Comparison of ENCODE assay signal across 15 mouse cellular contexts in genomic region chr4:62731531-62732063, GRCm38 (mm10).
DNase-seq lines count a peak whose midpoint lies in the region; ATAC-seq and TF ChIP-seq lines count a peak whose summit lies in the region.
"Had no signal": no experiment of that assay in that cellular context is flagged by ENCODE, and none has a peak within 500 bp of the region (broad histone marks: within the 10 kb centered on the region; RNA-seq: fewer than 3 reads in every experiment).

No protein-coding gene starts in this region.

- TF ChIP-seq CTCF in intestine, postnatal 0 days (IDR thresholded peaks at IDR 0.05; ENCODE audit: low read depth) = no peak

- no peaks in the 10 kb centered on the region for H3K9me3 ChIP-seq in intestine, embryonic 14.5 days (ENCODE audit: control insufficient read depth, low read length)
- H3K9me3 ChIP-seq in intestine, postnatal 0 days (ENCODE audit: control insufficient read depth) = no peaks in the 10 kb centered on the region
- no peaks in the 10 kb centered on the region for H3K9me3 ChIP-seq in embryonic facial prominence, embryonic 10.5 days
- no peaks in the 10 kb centered on the region for H3K9me3 ChIP-seq in heart, embryonic 10.5 days
- no peaks in the 10 kb centered on the region for H3K9me3 ChIP-seq in limb, embryonic 12.5 days
- H3K9me3 ChIP-seq in midbrain, embryonic 10.5 days (replicated peaks) = no peaks in the 10 kb centered on the region
- H3K9me3 ChIP-seq in forebrain, embryonic 11.5 days (ENCODE audit: control insufficient read depth, low read length) = no peaks in the 10 kb centered on the region
- H3K9me3 ChIP-seq: embryonic facial prominence, embryonic 12.5 days had no signal

- no peak overlapping the region for H3K4me3 ChIP-seq in intestine, embryonic 14.5 days (ENCODE audit: low read depth, low read length)
- no peak overlapping the region for H3K4me3 ChIP-seq in intestine, postnatal 0 days (ENCODE audit: low read depth, low read length)
- H3K4me3 ChIP-seq in embryonic facial prominence, embryonic 10.5 days = no peak overlapping the region
- H3K4me3 ChIP-seq in heart, embryonic 10.5 days = no peak overlapping the region
- no peak overlapping the region for H3K4me3 ChIP-seq in limb, embryonic 12.5 days (replicated peaks)
- H3K4me3 ChIP-seq in midbrain, embryonic 10.5 days = no peak overlapping the region
- H3K4me3 ChIP-seq in forebrain, embryonic 11.5 days (ENCODE audit: low read depth, low read length) = no peak overlapping the region
- H3K4me3 ChIP-seq: embryonic facial prominence, embryonic 12.5 days had no signal

- H3K27ac ChIP-seq in intestine, embryonic 14.5 days (ENCODE audit: low read depth) = peak overlapping the region; percentile 89; the same call in 1 of the 2 replicates
- H3K27ac ChIP-seq in intestine, postnatal 0 days (ENCODE audit: low read depth, low read length) = no peak overlapping the region
- peak overlapping the region; percentile 72 for H3K27ac ChIP-seq in embryonic facial prominence, embryonic 10.5 days (replicated peaks)
- peak overlapping the region; percentile 94 for H3K27ac ChIP-seq in heart, embryonic 10.5 days
- peak overlapping the region; percentile 75; the same call in 1 of the 2 replicates for H3K27ac ChIP-seq in limb, embryonic 12.5 days
- no peak overlapping the region; the same call in 1 of the 2 replicates for H3K27ac ChIP-seq in midbrain, embryonic 10.5 days (replicated peaks)
- no peak overlapping the region for H3K27ac ChIP-seq in forebrain, embryonic 11.5 days (ENCODE audit: low read depth, low read length)

- H3K27me3 ChIP-seq in intestine, embryonic 14.5 days (replicated peaks; ENCODE audit: control insufficient read depth, insufficient read depth, low read length) = no peaks in the 10 kb centered on the region
- H3K27me3 ChIP-seq in intestine, postnatal 0 days (replicated peaks; ENCODE audit: control insufficient read depth, insufficient read depth, low read length) = no peaks in the 10 kb centered on the region
- H3K27me3 ChIP-seq in embryonic facial prominence, embryonic 10.5 days (replicated peaks; ENCODE audit: low read depth, poor library complexity, severe bottlenecking) = no peaks in the 10 kb centered on the region
- H3K27me3 ChIP-seq in heart, embryonic 10.5 days (ENCODE audit: insufficient read depth, poor library complexity, severe bottlenecking) = no peaks in the 10 kb centered on the region
- H3K27me3 ChIP-seq in limb, embryonic 12.5 days = no peaks in the 10 kb centered on the region
- H3K27me3 ChIP-seq in midbrain, embryonic 10.5 days (ENCODE audit: low read depth, poor library complexity, severe bottlenecking) = no peaks in the 10 kb centered on the region
- no peaks in the 10 kb centered on the region; the same call in 1 of the 2 replicates for H3K27me3 ChIP-seq in forebrain, embryonic 11.5 days (ENCODE audit: control insufficient read depth, insufficient read depth, low read length)
- H3K27me3 ChIP-seq: embryonic facial prominence, embryonic 12.5 days; Patski had no signal

- 89% methylated on average over 6 of the region's 6 CpGs for WGBS in intestine, embryonic 14.5 days
- WGBS in intestine, postnatal 0 days = 77% methylated on average over 6 of the region's 6 CpGs
- WGBS in embryonic facial prominence, embryonic 10.5 days = 84% methylated on average over 6 of the region's 6 CpGs
- 85% methylated on average over 6 of the region's 6 CpGs for WGBS in heart, embryonic 10.5 days
- 86% methylated on average over 6 of the region's 6 CpGs for WGBS in limb, embryonic 12.5 days
- 90% methylated on average over 6 of the region's 6 CpGs for WGBS in midbrain, embryonic 10.5 days
- 87% methylated on average over 6 of the region's 6 CpGs for WGBS in forebrain, embryonic 11.5 days

- no peak for DNase-seq in intestine, embryonic 14.5 days (ENCODE audit: low spot score)
- DNase-seq in embryonic facial prominence, embryonic 10.5 days (ENCODE audit: low spot score) = no peak
- DNase-seq in heart, embryonic 10.5 days (ENCODE audit: low spot score) = no peak
- DNase-seq in midbrain, embryonic 10.5 days (ENCODE audit: low spot score) = no peak
- DNase-seq in layer of hippocampus, adult 11-12 months (ENCODE audit: low spot score) = no peak
- DNase-seq in forebrain, embryonic 11.5 days (ENCODE audit: low spot score) = no peak
- DNase-seq: adrenal gland, postnatal 25 days; cerebellum, adult 2 months; retina, postnatal 1 day; thymus, postnatal 4 days had no signal

- H3K36me3 ChIP-seq in intestine, embryonic 14.5 days (ENCODE audit: control insufficient read depth, insufficient read depth, low read length) = no peaks in the 10 kb centered on the region
- H3K36me3 ChIP-seq in intestine, postnatal 0 days (ENCODE audit: control insufficient read depth, insufficient read depth) = no peaks in the 10 kb centered on the region
- H3K36me3 ChIP-seq in embryonic facial prominence, embryonic 10.5 days (replicated peaks) = no peaks in the 10 kb centered on the region
- H3K36me3 ChIP-seq in heart, embryonic 10.5 days = no peaks in the 10 kb centered on the region
- H3K36me3 ChIP-seq in limb, embryonic 12.5 days = no peaks in the 10 kb centered on the region
- no peaks in the 10 kb centered on the region for H3K36me3 ChIP-seq in midbrain, embryonic 10.5 days
- no peaks in the 10 kb centered on the region for H3K36me3 ChIP-seq in forebrain, embryonic 11.5 days (ENCODE audit: control insufficient read depth, insufficient read depth, low read length)
- H3K36me3 ChIP-seq: embryonic facial prominence, embryonic 12.5 days had no signal

- H3K4me2 ChIP-seq in intestine, embryonic 14.5 days (ENCODE audit: low read length) = no peak overlapping the region
- no peak overlapping the region for H3K4me2 ChIP-seq in intestine, postnatal 0 days (replicated peaks; ENCODE audit: low read depth)
- H3K4me2 ChIP-seq in limb, embryonic 12.5 days = no peak overlapping the region
- no peak overlapping the region for H3K4me2 ChIP-seq in forebrain, embryonic 11.5 days (ENCODE audit: low read depth, low read length, severe bottlenecking)
- H3K4me2 ChIP-seq: embryonic facial prominence, embryonic 12.5 days; liver, embryonic 11.5 days had no signal

- H3K4me1 ChIP-seq in intestine, embryonic 14.5 days (replicated peaks; ENCODE audit: control insufficient read depth, insufficient read depth, low read length) = peaks cover 30% of the 10 kb centered on the region
- no peaks in the 10 kb centered on the region for H3K4me1 ChIP-seq in intestine, postnatal 0 days (replicated peaks; ENCODE audit: control insufficient read depth, insufficient read depth, low read length)
- H3K4me1 ChIP-seq in embryonic facial prominence, embryonic 10.5 days = peaks cover 69% of the 10 kb centered on the region
- H3K4me1 ChIP-seq in heart, embryonic 10.5 days = peaks cover 82% of the 10 kb centered on the region
- peaks cover 67% of the 10 kb centered on the region for H3K4me1 ChIP-seq in limb, embryonic 12.5 days (replicated peaks)
- peaks cover 21% of the 10 kb centered on the region for H3K4me1 ChIP-seq in midbrain, embryonic 10.5 days
- no peaks in the 10 kb centered on the region for H3K4me1 ChIP-seq in forebrain, embryonic 11.5 days (replicated peaks; ENCODE audit: control insufficient read depth, insufficient read depth, low read length)

- ATAC-seq in intestine, embryonic 14.5 days (replicated peaks; ENCODE audit: low FRiP score, low TSS enrichment, low read depth) = no peak
- no peak for ATAC-seq in intestine, postnatal 0 days
- no peak for ATAC-seq in limb, embryonic 12.5 days (ENCODE audit: insufficient number of reproducible peaks, insufficient read depth, low FRiP score, low TSS enrichment, low read depth)
- no peak for ATAC-seq in forebrain, embryonic 11.5 days (replicated peaks; ENCODE audit: low FRiP score)
- ATAC-seq: Patski had no signal

- no peak overlapping the region for H3K9ac ChIP-seq in intestine, embryonic 14.5 days (ENCODE audit: low read length)
- H3K9ac ChIP-seq in intestine, postnatal 0 days (ENCODE audit: low read depth, low read length) = no peak overlapping the region
- H3K9ac ChIP-seq in limb, embryonic 12.5 days (replicated peaks) = no peak overlapping the region
- no peak overlapping the region for H3K9ac ChIP-seq in forebrain, embryonic 11.5 days (ENCODE audit: low read length)

Comparison
In these comparisons a context has a peak if more than half of its experiments do, and no peak if none do; other contexts are left out.
1. H3K27ac ChIP-seq: peak in intestine, embryonic 14.5 days (single experiment), embryonic facial prominence, embryonic 10.5 days (single experiment), heart, embryonic 10.5 days (single experiment) and limb, embryonic 12.5 days (single experiment); none in intestine, postnatal 0 days (single experiment), midbrain, embryonic 10.5 days (single experiment) and forebrain, embryonic 11.5 days (single experiment).